Mouse (Mus musculus) liver, embryonic 14.5 days (tissue): ENCODE measurements around the gene Gys2.

Source experiments
- CTCF ChIP-seq: IDR thresholded peaks from 2 replicates; pipeline ENCODE4 v1.5.1; 2016; ENCODE audit warnings: antibody characterized with exemption, low read depth, control low read depth
- EP300 ChIP-seq: IDR thresholded peaks from 2 replicates; pipeline ENCODE4 v1.6.1; 2016; ENCODE audit warnings: antibody characterized with exemption, low read depth

GRCm38 (mm10) chr6:142459017-142459678 is 13.8 kb downstream of the Gys2 start:
- TF ChIP-seq CTCF (no peak), EP300 (no peak)
